Mouse (Mus musculus) embryo, embryonic 10.5 days (tissue): ENCODE results near the gene Olfr1008.
"Not testable (repeated sequence)": the region's sequence is repeated elsewhere in the genome, so short reads cannot be mapped to it uniquely, and the experiment has no call there.

Experiments
- DNase-seq: peaks from one replicate; pipeline ENCODE4 v3.0.0-alpha.2; 2015; ENCODE audit warnings: low spot score

Gene Olfr1008

DNA sequence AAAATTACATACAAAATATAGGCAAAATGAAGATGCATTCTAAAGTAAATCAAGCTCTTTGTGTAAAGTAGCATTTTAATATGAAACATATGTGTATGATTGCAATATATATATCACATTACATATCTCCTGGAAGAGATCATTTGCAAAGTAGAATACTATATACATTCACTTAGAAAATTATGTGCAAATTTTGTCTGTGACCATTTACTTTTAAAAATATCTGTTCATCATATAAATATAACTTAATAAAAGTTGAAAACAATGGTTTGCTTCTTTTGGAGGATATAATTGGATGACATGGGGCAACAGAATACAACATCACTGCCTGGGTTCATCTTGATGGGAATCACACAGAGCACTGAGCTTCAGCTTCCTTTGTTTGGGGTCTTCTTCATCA is at the start of gene Olfr1008:
Olfr1008 (plus strand) TSS at position 301 of the 400 bp plus-strand sequence.
- no peak for DNase-seq

GRCm38 (mm10) chr2:85650604-85651003 is 38.6 kb upstream of the Olfr1008 start, which contains the start of gene Olfr1002:
TSS of gene Olfr1002 (minus strand) at chr2:85650704.
- no peak for DNase-seq

DNA sequence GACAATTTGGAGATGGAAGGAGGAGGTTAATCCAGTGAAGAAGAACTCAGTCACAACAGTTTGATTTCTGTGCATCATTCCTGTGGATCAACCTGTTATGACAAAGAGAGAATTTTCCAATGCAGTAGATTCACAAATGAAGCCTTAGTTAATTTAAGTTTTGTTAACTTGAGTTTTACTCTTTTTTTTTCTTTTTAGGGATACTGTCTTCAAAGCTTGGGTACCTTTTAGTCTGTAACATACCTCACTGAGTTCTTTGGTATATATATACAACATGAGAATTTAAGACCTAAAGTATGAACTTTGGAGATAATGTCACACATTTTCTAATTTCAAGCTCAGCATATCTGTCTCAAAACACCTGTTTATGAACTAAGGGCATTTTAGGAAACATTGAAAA is 24.9 kb upstream of the Olfr1008 start, which contains the start of gene Olfr154:
Olfr154 (minus strand) TSS at position 101 of the 400 bp plus-strand sequence.
- not testable (repeated sequence) for DNase-seq

DNA sequence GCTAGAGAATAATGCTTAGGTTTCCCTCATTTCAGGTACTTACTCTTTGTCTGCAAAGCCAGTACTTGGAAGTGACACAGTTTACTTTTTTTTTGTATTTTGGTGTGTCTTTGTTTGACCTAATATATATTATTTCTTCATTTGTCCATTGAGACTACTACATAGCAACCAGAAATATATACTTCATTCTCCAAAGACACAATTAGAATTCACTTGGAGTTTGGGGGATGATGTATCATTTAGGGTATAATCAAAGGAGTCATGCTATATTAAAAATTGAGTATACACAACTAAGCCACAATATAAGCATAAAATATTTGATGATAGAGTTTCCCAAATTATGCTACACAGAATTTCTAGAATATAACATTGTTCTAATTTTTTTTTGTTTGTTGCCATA is 10.6 kb upstream of the Olfr1008 start, which contains the start of gene Olfr1006:
Olfr1006 (minus strand) TSS at position 101 of the 400 bp plus-strand sequence.
- DNase-seq, result no peak

- DNase-seq, result not testable (repeated sequence)
Observed at GRCm38 (mm10) chr2:85710680-85711079, 21.4 kb downstream of the Olfr1008 start.

GRCm38 (mm10) chr2:85711159-85711558 is 21.9 kb downstream of the Olfr1008 start:
- DNase-seq, result no peak

DNA sequence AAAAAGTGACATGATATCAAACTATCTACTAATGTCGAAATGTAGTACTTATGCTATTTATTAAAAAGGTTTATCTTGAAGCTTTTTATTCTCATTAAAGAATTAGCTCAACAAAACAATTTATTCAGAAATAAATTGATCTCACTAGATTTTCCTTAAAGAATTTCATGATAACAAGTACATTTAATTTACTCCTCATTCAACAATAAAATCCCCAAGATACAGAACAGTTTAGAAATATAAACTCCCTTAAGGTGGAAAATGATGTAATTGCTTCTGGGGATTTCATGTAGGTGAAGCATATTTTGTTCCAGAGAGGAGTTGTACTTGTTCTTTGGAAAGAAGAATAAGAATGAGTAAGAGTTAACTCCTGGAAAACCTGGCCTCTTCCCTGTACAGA is 25.9 kb downstream of the Olfr1008 start, which contains the start of gene Olfr1009:
Olfr1009 (plus strand) TSS at position 301 of the 400 bp plus-strand sequence.
- no peak for DNase-seq

- DNase-seq, result peak; percentile 71
Observed at GRCm38 (mm10) chr2:85725793-85726192, 36.6 kb downstream of the Olfr1008 start.
